Mouse (Mus musculus): ENCODE results near the gene 2300009A05Rik.

Gene 2300009A05Rik

GRCm38 (mm10) chr9:63349241-63349640 lies 49.8 kb downstream of the 2300009A05Rik start:
- DNase-seq (ENCODE audit: extremely low spot score, low read depth, low spot score) = no peak

- DNase-seq (ENCODE audit: extremely low spot score, low read depth, low spot score) = no peak
Observed at GRCm38 (mm10) chr9:63348146-63348545, 50.9 kb downstream of the 2300009A05Rik start.

DNA sequence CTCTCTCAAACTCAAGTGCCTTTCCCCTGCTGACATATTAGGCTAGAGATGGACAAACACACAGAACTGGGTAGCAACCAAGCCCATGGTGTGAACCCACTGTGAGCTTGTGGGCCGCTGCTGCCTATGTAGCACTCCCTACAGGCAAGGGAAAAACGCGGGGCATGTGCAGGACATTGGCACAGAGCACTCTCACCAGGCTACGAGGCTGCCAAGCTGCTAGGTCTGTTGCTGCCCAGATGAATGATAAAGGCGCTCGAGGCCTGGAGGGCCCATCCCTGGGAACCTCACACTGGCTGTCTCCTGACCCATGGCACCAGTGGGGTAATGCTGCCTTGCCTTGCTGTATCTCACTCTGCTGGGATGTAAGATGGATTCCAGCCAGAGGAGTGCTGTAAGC lies 53.0 kb downstream of the 2300009A05Rik start:
- no peak for DNase-seq (ENCODE audit: extremely low spot score, low read depth, low spot score)
